Mouse (Mus musculus): ENCODE measurements around the gene Fgd2. TPM values are rescaled to one million over a fixed set of nuclear protein-coding genes. Genes with fewer than 3 reads are reported as not detected.

Gene Fgd2
- polyA plus RNA-seq, 1 experiment: 268 TPM

DNA sequence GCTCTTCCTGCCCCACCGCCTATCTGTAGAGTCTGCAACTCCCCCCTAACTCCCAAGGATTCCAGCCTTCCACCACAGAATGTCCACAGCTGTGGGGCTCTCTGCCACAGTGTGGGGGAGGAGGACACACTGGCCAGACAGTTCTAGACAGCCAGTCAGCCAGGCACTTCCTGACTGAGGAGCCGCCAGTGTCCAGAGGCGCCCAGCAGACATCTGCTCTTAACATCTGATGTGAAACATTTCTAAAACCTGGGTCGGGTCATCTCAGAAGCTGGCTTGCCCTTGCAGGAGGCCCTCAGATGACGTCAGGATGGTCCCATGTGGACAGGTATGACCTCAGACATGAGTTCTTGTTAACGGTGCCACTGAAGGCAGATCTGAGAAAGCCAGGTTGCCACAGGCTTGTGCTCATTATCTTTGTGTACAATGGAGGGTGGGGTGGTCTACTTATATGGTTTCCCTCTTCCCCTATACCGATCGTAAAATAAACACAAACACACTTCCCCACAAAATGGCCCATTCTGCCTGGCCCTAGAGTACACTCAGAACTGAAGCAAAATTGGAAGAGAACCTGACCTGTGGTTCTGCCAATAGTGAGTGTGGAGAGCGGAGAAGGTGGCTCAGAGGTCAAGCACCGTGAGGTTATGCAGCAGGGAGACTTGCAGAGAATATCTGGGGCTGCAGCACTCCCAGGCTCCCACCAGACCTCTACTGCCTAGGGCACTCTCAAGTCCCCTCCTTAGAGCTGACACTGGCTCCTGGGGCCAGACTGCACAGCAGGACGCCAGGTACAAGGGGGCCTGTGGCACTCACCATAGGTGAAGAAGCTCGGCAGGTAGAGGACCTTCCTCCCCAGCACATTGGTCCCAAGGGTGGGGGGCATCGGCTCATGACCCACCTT, 18.5 kb upstream of the Fgd2 start:
- no peak for TF ChIP-seq POLR2A (IDR thresholded peaks at IDR 0.05; ENCODE audit: low read depth, low read length)
- TF ChIP-seq CTCF (IDR thresholded peaks at IDR 0.05; ENCODE audit: extremely low read depth, insufficient read depth, insufficient read length, insufficient replicate concordance): no peak
- WGBS: 75% methylated on average over 13 of the region's 13 CpGs
- H3K27ac ChIP-seq (ENCODE audit: insufficient read depth, low read length): no peak overlapping the region; the same call in 1 of the 2 replicates
- no peak overlapping the region for H3K4me3 ChIP-seq (ENCODE audit: extremely low read depth, insufficient read depth, insufficient read length)
- DNase-seq (ENCODE audit: low read depth in 1 of 2, low spot score in 2 of 2): no peak
- peaks cover 24% of the 10 kb centered on the region; the same call in 1 of the 2 replicates for H3K4me1 ChIP-seq (ENCODE audit: control insufficient read depth, insufficient read depth, insufficient read length)
- no peaks in the 10 kb centered on the region for H3K27me3 ChIP-seq (ENCODE audit: control insufficient read depth, insufficient read depth, low read length)
- peaks cover 11% of the 10 kb centered on the region for H3K36me3 ChIP-seq (ENCODE audit: control insufficient read depth, insufficient read depth, low read length)

- H3K27me3 ChIP-seq (ENCODE audit: control insufficient read depth, insufficient read depth, low read length): no peaks in the 10 kb centered on the region
- no peak overlapping the region for H3K4me3 ChIP-seq (ENCODE audit: extremely low read depth, insufficient read depth, insufficient read length)
- H3K27ac ChIP-seq (ENCODE audit: insufficient read depth, low read length): no peak overlapping the region
- no peak for TF ChIP-seq POLR2A (IDR thresholded peaks at IDR 0.05; ENCODE audit: low read depth, low read length)
- no peak for TF ChIP-seq CTCF (IDR thresholded peaks at IDR 0.05; ENCODE audit: extremely low read depth, insufficient read depth, insufficient read length, insufficient replicate concordance)
- peaks cover 27% of the 10 kb centered on the region; the same call in 1 of the 2 replicates for H3K4me1 ChIP-seq (ENCODE audit: control insufficient read depth, insufficient read depth, insufficient read length)
- WGBS: 88% methylated on average over 5 of the region's 5 CpGs
- DNase-seq (ENCODE audit: low read depth in 1 of 2, low spot score in 2 of 2): no peak
- peaks cover 5% of the 10 kb centered on the region for H3K36me3 ChIP-seq (ENCODE audit: control insufficient read depth, insufficient read depth, low read length)
Measured at GRCm38 (mm10) chr17:29343241-29343640, 17.5 kb upstream of the Fgd2 start.

- Histone ChIP-seq H3K27ac (ENCODE audit: insufficient read depth, low read length) (no peak overlapping the region), H3K27me3 (ENCODE audit: control insufficient read depth, insufficient read depth, low read length) (no peaks in the 10 kb centered on the region), H3K4me1 (ENCODE audit: control insufficient read depth, insufficient read depth, insufficient read length) (peaks cover 17% of the 10 kb centered on the region; the same call in 1 of the 2 replicates), H3K36me3 (ENCODE audit: control insufficient read depth, insufficient read depth, low read length) (peaks cover 1% of the 10 kb centered on the region), H3K4me3 (ENCODE audit: extremely low read depth, insufficient read depth, insufficient read length) (no peak overlapping the region)
- no peak for DNase-seq (ENCODE audit: low read depth in 1 of 2, low spot score in 2 of 2)
- WGBS: 89% methylated on average over 12 of the region's 12 CpGs
- no peak for TF ChIP-seq CTCF (IDR thresholded peaks at IDR 0.05; ENCODE audit: extremely low read depth, insufficient read depth, insufficient read length, insufficient replicate concordance)
- no peak for TF ChIP-seq POLR2A (IDR thresholded peaks at IDR 0.05; ENCODE audit: low read depth, low read length)
Measured at GRCm38 (mm10) chr17:29345272-29345671, 15.4 kb upstream of the Fgd2 start.

- H3K27ac ChIP-seq (ENCODE audit: insufficient read depth, low read length): 0 out of 2 replicates have a peak overlapping the region, but pooled peaks have one; percentile 9
- peaks cover 14% of the 10 kb centered on the region; the same call in 1 of the 2 replicates for H3K4me1 ChIP-seq (ENCODE audit: control insufficient read depth, insufficient read depth, insufficient read length)
- no peaks in the 10 kb centered on the region for H3K27me3 ChIP-seq (ENCODE audit: control insufficient read depth, insufficient read depth, low read length)
- DNase-seq (ENCODE audit: low read depth in 1 of 2, low spot score in 2 of 2): no peak
- peak overlapping the region; percentile 68 for H3K4me3 ChIP-seq (ENCODE audit: extremely low read depth, insufficient read depth, insufficient read length)
- TF ChIP-seq POLR2A (IDR thresholded peaks at IDR 0.05; ENCODE audit: low read depth, low read length) (no peak), CTCF (IDR thresholded peaks at IDR 0.05; ENCODE audit: extremely low read depth, insufficient read depth, insufficient read length, insufficient replicate concordance) (no peak)
- 9% methylated on average over 11 of the region's 11 CpGs for WGBS
- peaks cover 1% of the 10 kb centered on the region for H3K36me3 ChIP-seq (ENCODE audit: control insufficient read depth, insufficient read depth, low read length)
Measured at GRCm38 (mm10) chr17:29346496-29347125, 14.1 kb upstream of the Fgd2 start.

- peak overlapping the region; percentile 9; the same call in 1 of the 2 replicates for H3K27ac ChIP-seq (ENCODE audit: insufficient read depth, low read length)
- DNase-seq (ENCODE audit: low read depth in 1 of 2, low spot score in 2 of 2): no peak
- no peak for TF ChIP-seq POLR2A (IDR thresholded peaks at IDR 0.05; ENCODE audit: low read depth, low read length)
- TF ChIP-seq CTCF (IDR thresholded peaks at IDR 0.05; ENCODE audit: extremely low read depth, insufficient read depth, insufficient read length, insufficient replicate concordance): no peak
Measured at GRCm38 (mm10) chr17:29347126-29347644, 13.5 kb upstream of the Fgd2 start.

GRCm38 (mm10) chr17:29347645-29348256, 13.0 kb upstream of the Fgd2 start, which contains the start of gene Mtch1:
TSS of gene Mtch1 (minus strand) at chr17:29347934.
- Histone ChIP-seq H3K4me1 (ENCODE audit: control insufficient read depth, insufficient read depth, insufficient read length) (peaks cover 10% of the 10 kb centered on the region; the same call in 1 of the 2 replicates), H3K36me3 (ENCODE audit: control insufficient read depth, insufficient read depth, low read length) (peaks cover 1% of the 10 kb centered on the region), H3K27ac (ENCODE audit: insufficient read depth, low read length) (peak within 1 kb of the TSS; percentile 75), H3K4me3 (ENCODE audit: extremely low read depth, insufficient read depth, insufficient read length) (peak within 1 kb of the TSS; percentile 68), H3K27me3 (ENCODE audit: control insufficient read depth, insufficient read depth, low read length) (no peaks in the 10 kb centered on the region)
- TF ChIP-seq CTCF (IDR thresholded peaks at IDR 0.05; ENCODE audit: extremely low read depth, insufficient read depth, insufficient read length, insufficient replicate concordance) (no peak), POLR2A (IDR thresholded peaks at IDR 0.05; ENCODE audit: low read depth, low read length) (peak; percentile 46)
- 3% methylated on average over 52 of the region's 53 CpGs for WGBS
- peak; percentile 90 to 100 for DNase-seq (ENCODE audit: low read depth in 1 of 2, low spot score in 2 of 2)

More at GRCm38 (mm10) chr17:29347126-29347644, 13.5 kb upstream of the Fgd2 start:
- Histone ChIP-seq H3K36me3 (ENCODE audit: control insufficient read depth, insufficient read depth, low read length) (peaks cover 1% of the 10 kb centered on the region), H3K27me3 (ENCODE audit: control insufficient read depth, insufficient read depth, low read length) (no peaks in the 10 kb centered on the region), H3K4me3 (ENCODE audit: extremely low read depth, insufficient read depth, insufficient read length) (peak overlapping the region; percentile 68), H3K4me1 (ENCODE audit: control insufficient read depth, insufficient read depth, insufficient read length) (peaks cover 10% of the 10 kb centered on the region; the same call in 1 of the 2 replicates)
- WGBS: under 1% methylated on average over 45 of the region's 45 CpGs
